ENCODE assay signal across 37 mouse cellular contexts in genomic region chr1:186986506-186986905, GRCm38 (mm10). TPM values are rescaled to one million over a fixed set of nuclear protein-coding genes. Genes with fewer than 3 reads are reported as not detected.
"Had no signal": no experiment of that assay in that cellular context is flagged by ENCODE, and none has a peak within 500 bp of the region (broad histone marks: within the 10 kb centered on the region; RNA-seq: fewer than 3 reads in every experiment).

No protein-coding gene starts in this region.

- H3K4me1 ChIP-seq: embryonic facial prominence, embryonic 13.5 days; embryonic facial prominence, embryonic 15.5 days had no signal

- H3K9me3 ChIP-seq: embryonic facial prominence, embryonic 10.5 days; embryonic facial prominence, embryonic 12.5 days; embryonic facial prominence, embryonic 13.5 days; embryonic facial prominence, embryonic 15.5 days; forebrain, embryonic 12.5 days; forebrain, embryonic 13.5 days had no signal

- H3K4me2 ChIP-seq: embryonic facial prominence, embryonic 12.5 days; embryonic facial prominence, embryonic 13.5 days; embryonic facial prominence, embryonic 15.5 days; forebrain, embryonic 12.5 days; forebrain, embryonic 13.5 days had no signal

- H3K4me3 ChIP-seq: embryonic facial prominence, embryonic 10.5 days; embryonic facial prominence, embryonic 12.5 days; embryonic facial prominence, embryonic 13.5 days; embryonic facial prominence, embryonic 15.5 days; erythroblast, embryonic 14.5 days; forebrain, embryonic 12.5 days; forebrain, embryonic 13.5 days; gastrocnemius, adult 2 months; heart, adult 2 months had no signal

- H3K36me3 ChIP-seq: embryonic facial prominence, embryonic 10.5 days; embryonic facial prominence, embryonic 12.5 days; embryonic facial prominence, embryonic 13.5 days; embryonic facial prominence, embryonic 15.5 days; forebrain, embryonic 12.5 days had no signal

- H3K9ac ChIP-seq: embryonic facial prominence, embryonic 12.5 days; embryonic facial prominence, embryonic 13.5 days; embryonic facial prominence, embryonic 15.5 days; forebrain, embryonic 12.5 days; forebrain, embryonic 13.5 days; forebrain, postnatal 0 days had no signal

- ATAC-seq: forebrain, embryonic 13.5 days; forebrain, embryonic 14.5 days; forebrain, embryonic 16.5 days had no signal

- H3K27me3 ChIP-seq: embryonic facial prominence, embryonic 12.5 days; embryonic facial prominence, embryonic 13.5 days; embryonic facial prominence, embryonic 15.5 days; forebrain, embryonic 12.5 days; forebrain, embryonic 13.5 days had no signal

- H3K27ac ChIP-seq: embryonic facial prominence, embryonic 10.5 days; embryonic facial prominence, embryonic 12.5 days; embryonic facial prominence, embryonic 13.5 days; embryonic facial prominence, embryonic 15.5 days; forebrain, embryonic 12.5 days; forebrain, embryonic 13.5 days; gastrocnemius, adult 2 months; heart, adult 2 months had no signal

- DNase-seq: cerebellum, adult 18-20 months; cerebellum, adult 2 months; cerebellum, adult 8-10 months; cerebellum, adult 9-10 months; cerebellum, adult 9-11 months; cerebellum, postnatal 14 days; cerebellum, postnatal 25 days; cerebellum, postnatal 36 days; embryo, embryonic 11 days; gastrocnemius, adult 2 months; gastrocnemius, postnatal 10 days; gastrocnemius, postnatal 14 days; gastrocnemius, postnatal 25 days; gastrocnemius, postnatal 36 days; heart, adult 11 months; heart, adult 2 months had no signal

RNA-seq across cellular contexts. Expression of gene D1Pas1, which starts 19.3 kb away (rescaled TPM):
- total RNA-seq: common myeloid progenitor, adult 5-6 weeks; forebrain, postnatal 0 days; gastrocnemius, adult 18-20 months; gastrocnemius, adult 2 months; gastrocnemius, adult 8-10 months; gastrocnemius, postnatal 10 days; gastrocnemius, postnatal 14 days; gastrocnemius, postnatal 25 days; gastrocnemius, postnatal 36 days; gastrocnemius, postnatal 4 days; granulocyte monocyte progenitor cell, adult 5-6 weeks; heart, adult 8-10 months had no signal
- polyA plus RNA-seq: cortical plate, adult 2 months; embryonic facial prominence, embryonic 11.5 days; embryonic facial prominence, embryonic 12.5 days; embryonic facial prominence, embryonic 13.5 days; embryonic facial prominence, embryonic 14.5 days; erythroblast, embryonic 14.5 days; forebrain, embryonic 11.5 days; forebrain, embryonic 12.5 days; forebrain, embryonic 13.5 days; forebrain, embryonic 16.5 days; frontal cortex, adult 2 months; heart, adult 2 months had no signal
